ENCODE assay signal across 8 mouse cellular contexts in genomic region chr1:188660339-188660738, GRCm38 (mm10).
DNase-seq lines count a peak whose midpoint lies in the region; ATAC-seq and TF ChIP-seq lines count a peak whose summit lies in the region.

No protein-coding gene starts in this region.

- TF ChIP-seq CTCF in hindbrain, postnatal 0 days (IDR thresholded peaks at IDR 0.05; ENCODE audit: low read depth): no peak

- H3K4me2 ChIP-seq in embryonic facial prominence, embryonic 14.5 days (ENCODE audit: low read depth, low read length): peak overlapping the region; percentile 49
- H3K4me2 ChIP-seq in hindbrain, postnatal 0 days (ENCODE audit: low read depth, low read length): peak overlapping the region; percentile 38

- peaks cover 16% of the 10 kb centered on the region for H3K4me1 ChIP-seq in heart, embryonic 10.5 days
- peaks cover 16% of the 10 kb centered on the region for H3K4me1 ChIP-seq in embryonic facial prominence, embryonic 14.5 days (ENCODE audit: control insufficient read depth, insufficient read depth, low read length)
- 0 out of 2 replicates have a peak, but pooled peaks cover 6% of the 10 kb centered on the region for H3K4me1 ChIP-seq in hindbrain, postnatal 0 days (ENCODE audit: insufficient read depth, low read length)

- H3K27ac ChIP-seq in heart, embryonic 10.5 days: peak overlapping the region; percentile 72
- peak overlapping the region; percentile 2; the same call in 1 of the 2 replicates for H3K27ac ChIP-seq in embryonic facial prominence, embryonic 14.5 days (replicated peaks; ENCODE audit: low read depth, low read length)
- no peak overlapping the region for H3K27ac ChIP-seq in hindbrain, postnatal 0 days

- H3K27me3 ChIP-seq in heart, embryonic 10.5 days (ENCODE audit: insufficient read depth, poor library complexity, severe bottlenecking): no peaks in the 10 kb centered on the region
- no peaks in the 10 kb centered on the region; the same call in 1 of the 2 replicates for H3K27me3 ChIP-seq in embryonic facial prominence, embryonic 14.5 days (replicated peaks; ENCODE audit: control insufficient read depth, insufficient read depth, low read length)
- H3K27me3 ChIP-seq in hindbrain, postnatal 0 days (ENCODE audit: insufficient read depth, low read length): no peaks in the 10 kb centered on the region

- ATAC-seq in embryonic facial prominence, embryonic 14.5 days (ENCODE audit: low read depth): peak; percentile 90
- no peak for ATAC-seq in hindbrain, postnatal 0 days
- no peak for ATAC-seq in erythroblast, adult 5-6 weeks (replicated peaks; ENCODE audit: low FRiP score, poor library complexity, severe bottlenecking)

- no peak overlapping the region for H3K9ac ChIP-seq in embryonic facial prominence, embryonic 14.5 days (ENCODE audit: low read depth, low read length)
- H3K9ac ChIP-seq in hindbrain, postnatal 0 days (replicated peaks; ENCODE audit: low read length): no peak overlapping the region

- no peak for DNase-seq in heart, embryonic 10.5 days (ENCODE audit: low spot score)
- DNase-seq in heart, postnatal 4 days: no peak
- peak; percentile 47 for DNase-seq in embryonic facial prominence, embryonic 14.5 days (ENCODE audit: low spot score)
- no peak for DNase-seq in hindbrain, postnatal 0 days (ENCODE audit: low spot score)
- DNase-seq in neural tube, embryonic 10.5 days (ENCODE audit: extremely low spot score, low spot score): peak; percentile 33
- DNase-seq in frontal cortex, postnatal 25 days (ENCODE audit: low spot score in 2 of 2): no peak
- DNase-seq in gastrocnemius, adult 8-10 months (ENCODE audit: low spot score in 2 of 2): no peak

- no peaks in the 10 kb centered on the region for H3K9me3 ChIP-seq in heart, embryonic 10.5 days
- no peaks in the 10 kb centered on the region for H3K9me3 ChIP-seq in embryonic facial prominence, embryonic 14.5 days (ENCODE audit: control insufficient read depth, low read length)
- H3K9me3 ChIP-seq in hindbrain, postnatal 0 days (ENCODE audit: low read length): no peaks in the 10 kb centered on the region

- 14% methylated on average over 3 of the region's 3 CpGs for WGBS in heart, embryonic 10.5 days
- WGBS in embryonic facial prominence, embryonic 14.5 days: 6% methylated on average over 3 of the region's 3 CpGs
- 9% methylated on average over 3 of the region's 3 CpGs for WGBS in hindbrain, postnatal 0 days

- H3K36me3 ChIP-seq in heart, embryonic 10.5 days: no peaks in the 10 kb centered on the region
- no peaks in the 10 kb centered on the region for H3K36me3 ChIP-seq in embryonic facial prominence, embryonic 14.5 days (ENCODE audit: control insufficient read depth, insufficient read depth, low read length)
- no peaks in the 10 kb centered on the region for H3K36me3 ChIP-seq in hindbrain, postnatal 0 days (ENCODE audit: insufficient read depth, low read length)

- H3K4me3 ChIP-seq in heart, embryonic 10.5 days: peak overlapping the region; percentile 52
- H3K4me3 ChIP-seq in embryonic facial prominence, embryonic 14.5 days (ENCODE audit: low read depth, low read length): peak overlapping the region; percentile 16
- peak overlapping the region; percentile 5 for H3K4me3 ChIP-seq in hindbrain, postnatal 0 days (ENCODE audit: low read length)

Comparison
In these comparisons a context has a peak if more than half of its experiments do, and no peak if none do; other contexts are left out.
1. DNase-seq: peak in embryonic facial prominence, embryonic 14.5 days (single experiment) and neural tube, embryonic 10.5 days (single experiment); none in heart, embryonic 10.5 days (single experiment), heart, postnatal 4 days (single experiment), hindbrain, postnatal 0 days (single experiment), frontal cortex, postnatal 25 days (0 of 2) and gastrocnemius, adult 8-10 months (0 of 2).
2. Peak in every context shown above with its lines, with median percentiles within 50 percentile points of each other: H3K4me3 ChIP-seq.